Mouse (Mus musculus): ENCODE data around the gene Ppp1r1c. TPM values are rescaled to one million over a fixed set of nuclear protein-coding genes. Genes with fewer than 3 reads are reported as not detected.

Ppp1r1c gene
- polyA plus RNA-seq (2017; shearing (Covaris generic)), result not detected

DNA sequence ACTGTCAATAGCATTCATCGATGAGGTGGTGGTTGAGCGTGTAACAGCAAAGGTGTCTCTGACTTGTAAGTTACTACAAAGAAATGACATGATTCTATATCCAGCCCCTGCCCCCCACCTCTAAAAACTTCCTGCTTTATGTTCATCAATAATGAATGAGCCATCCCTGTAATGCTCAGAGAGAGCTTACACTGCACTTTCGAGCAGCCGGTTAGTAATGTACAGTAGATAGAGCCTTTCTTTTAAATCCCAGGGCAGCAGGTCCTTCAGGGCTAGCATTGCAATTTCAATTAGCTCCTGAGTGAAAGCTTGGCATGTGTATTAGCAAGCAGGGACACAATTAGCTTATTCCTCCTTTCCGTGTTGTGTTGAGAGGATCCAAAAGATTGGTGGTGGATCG is at the start of gene Ppp1r1c:
TSS of gene Ppp1r1c (plus strand) at position 206 of the 400 bp plus-strand sequence.

Other genes with a start within 250 kb of the Ppp1r1c start
- gene Itprid2, start 72.4 kb upstream of the Ppp1r1c start, polyA plus RNA-seq (2017; shearing (Covaris generic)), result 2.8 TPM

Measured in activated CD4-positive, CD25-positive, alpha-beta regulatory T cell, adult 9 weeks (primary cell).